Mouse (Mus musculus): ENCODE measurements around the gene Dlg1. TPM values are rescaled to one million over a fixed set of nuclear protein-coding genes. Genes with fewer than 3 reads are reported as not detected.

Dlg1 gene
- polyA plus RNA-seq (2014; fragmentation: Illumina TruSeq; extraction: RNeasy Lipid Tissue Mini Kit (QIAGEN cat#74804); ENCODE audit: low read depth, low replicate concordance) = 178 TPM

GRCm38 (mm10) chr16:31663379-31664286 is at the start of gene Dlg1:
Gene Dlg1 (plus strand): TSS chr16:31663443.

GRCm38 (mm10) chr16:31878573-31879257 is 215.5 kb downstream of the Dlg1 start, which contains the start of gene Meltf:
Gene Meltf (plus strand): TSS chr16:31878810.

Other genes starting within 250 kb of the Dlg1 start
- 23.9 TPM for gene Bdh1, start 241.2 kb upstream of the Dlg1 start, polyA plus RNA-seq (2014; fragmentation: Illumina TruSeq; extraction: RNeasy Lipid Tissue Mini Kit (QIAGEN cat#74804); ENCODE audit: low read depth, low replicate concordance)
- gene Meltf, start 215.4 kb downstream of the Dlg1 start, polyA plus RNA-seq (2014; fragmentation: Illumina TruSeq; extraction: RNeasy Lipid Tissue Mini Kit (QIAGEN cat#74804); ENCODE audit: low read depth, low replicate concordance) = not detected